Mouse (Mus musculus) erythroblast, embryonic 14.5 days (primary cell): ENCODE measurements at regions not wholly inside any gene's neighbourhood (a gene's known extent, or its start where the extent isn't known, plus 50 kb on each side); places are given as distances from the start of the nearest gene placed in this dataset.

ENCODE experiments used
- GATA1 ChIP-seq: IDR thresholded peaks from 2 replicates; pipeline ENCODE4 v1.6.1; 2012; ENCODE audit warnings: low read length, inconsistent platforms, mixed read lengths
- TAL1 ChIP-seq: IDR thresholded peaks from 3 replicates; pipeline ENCODE4 v1.6.1; 2012; ENCODE audit warnings: low read length, inconsistent platforms, mixed read lengths

GRCm38 (mm10) chr16:93359772-93360171, 244.1 kb downstream of the Setd4 start:
- TF ChIP-seq GATA1 (no peak), TAL1 (no peak)
